Mouse (Mus musculus): ENCODE measurements around the gene Vps51.

Gene Vps51

DNA sequence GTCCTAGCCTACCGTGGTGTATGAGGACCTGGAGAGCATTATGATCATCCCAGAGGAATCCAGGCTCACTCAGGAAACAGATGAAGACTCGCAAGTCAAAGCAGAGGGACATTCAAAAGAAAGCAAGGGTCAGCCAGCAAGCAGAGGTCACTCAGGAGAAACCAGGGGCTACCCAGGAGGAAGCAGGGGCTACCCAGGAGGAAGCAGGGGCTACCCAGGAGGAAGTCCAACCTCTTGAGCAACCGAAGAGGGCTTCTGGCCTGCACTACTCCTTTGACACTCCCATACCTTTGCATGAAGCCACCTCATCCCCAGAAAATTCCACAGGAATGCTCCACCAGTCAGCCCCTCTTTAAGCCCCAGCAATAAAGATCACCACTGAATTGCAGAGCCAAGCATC lies 20.8 kb upstream of the Vps51 start:
- no peak for DNase-seq (ENCODE audit: low read depth, low spot score)
- Histone ChIP-seq H3K36me3 (ENCODE audit: control insufficient read depth, insufficient read depth, low read length, poor library complexity, severe bottlenecking) (no peaks in the 10 kb centered on the region), H3K27me3 (ENCODE audit: control insufficient read depth, insufficient read depth, low read length, poor library complexity, severe bottlenecking) (no peaks in the 10 kb centered on the region)

DNA sequence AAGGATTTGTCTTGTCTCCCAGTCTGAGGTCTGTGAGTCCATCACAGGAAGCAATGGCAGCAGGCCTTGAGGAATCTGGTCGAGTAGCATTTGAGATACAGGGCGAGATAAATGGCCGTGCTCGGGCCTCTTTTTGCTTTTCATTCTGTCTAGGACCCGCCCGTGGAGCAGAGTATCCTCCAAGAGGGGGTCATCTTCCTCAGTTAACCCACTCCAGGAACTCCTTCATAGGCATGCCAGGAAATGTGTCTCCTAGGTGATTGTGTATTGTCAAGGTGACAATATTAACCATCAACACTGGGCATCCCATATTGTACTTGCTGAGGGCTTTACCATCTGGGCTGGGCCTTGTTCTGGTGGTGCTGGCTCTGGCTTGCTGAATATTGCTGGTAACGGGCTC lies 17.1 kb upstream of the Vps51 start, which contains the start of gene AC131692.1:
AC131692.1 (plus strand) TSS at position 301 of the 400 bp plus-strand sequence.
- no peak for DNase-seq (ENCODE audit: low read depth, low spot score)
- Histone ChIP-seq H3K36me3 (ENCODE audit: control insufficient read depth, insufficient read depth, low read length, poor library complexity, severe bottlenecking) (no peaks in the 10 kb centered on the region), H3K27me3 (ENCODE audit: control insufficient read depth, insufficient read depth, low read length, poor library complexity, severe bottlenecking) (no peaks in the 10 kb centered on the region)

DNA sequence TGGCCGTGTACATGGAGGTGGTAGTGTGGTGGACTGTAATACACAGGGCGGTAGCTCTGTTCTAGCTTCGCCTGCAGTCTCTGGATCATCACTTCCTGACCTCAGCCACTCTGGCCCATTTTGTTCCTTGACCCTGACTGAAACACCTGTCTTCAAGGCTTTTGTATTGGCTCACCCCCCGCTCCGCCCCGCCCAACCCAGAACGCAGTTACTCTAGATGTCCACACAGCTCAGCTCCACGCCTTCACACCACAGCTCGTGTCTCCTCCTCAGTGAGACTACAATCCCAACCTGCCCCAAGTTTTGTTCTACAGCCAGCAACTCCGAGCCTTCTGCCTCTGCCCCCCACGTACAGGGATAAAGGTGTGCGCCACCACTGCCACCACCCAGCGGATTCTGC lies 11.8 kb upstream of the Vps51 start:
- H3K36me3 ChIP-seq (ENCODE audit: control insufficient read depth, insufficient read depth, low read length, poor library complexity, severe bottlenecking) = no peaks in the 10 kb centered on the region
- DNase-seq (ENCODE audit: low read depth, low spot score) = no peak
- no peaks in the 10 kb centered on the region for H3K27me3 ChIP-seq (ENCODE audit: control insufficient read depth, insufficient read depth, low read length, poor library complexity, severe bottlenecking)

- DNase-seq (ENCODE audit: low read depth, low spot score) = peak; percentile 81
- Histone ChIP-seq H3K36me3 (ENCODE audit: control insufficient read depth, insufficient read depth, low read length, poor library complexity, severe bottlenecking) (peaks cover 2% of the 10 kb centered on the region; the same call in 1 of the 2 replicates), H3K27me3 (ENCODE audit: control insufficient read depth, insufficient read depth, low read length, poor library complexity, severe bottlenecking) (no peaks in the 10 kb centered on the region)
Observed at GRCm38 (mm10) chr19:6085417-6085879, 8.4 kb upstream of the Vps51 start.

- Histone ChIP-seq H3K27me3 (ENCODE audit: control insufficient read depth, insufficient read depth, low read length, poor library complexity, severe bottlenecking) (no peaks in the 10 kb centered on the region), H3K36me3 (ENCODE audit: control insufficient read depth, insufficient read depth, low read length, poor library complexity, severe bottlenecking) (peaks cover 2% of the 10 kb centered on the region; the same call in 1 of the 2 replicates)
- DNase-seq (ENCODE audit: low read depth, low spot score) = peak; percentile 99
Observed at GRCm38 (mm10) chr19:6084478-6085248, 7.6 kb upstream of the Vps51 start, which contains the start of the genes Zfpl1 and Cdca5. Zfpl1 (minus strand) TSS chr19:6084956. Cdca5 (plus strand) TSS chr19:6084983.

GRCm38 (mm10) chr19:6082156-6082555 lies 5.1 kb upstream of the Vps51 start, which contains the start of gene Gm28374:
Gm28374 (minus strand) TSS chr19:6082256.
- peaks cover 2% of the 10 kb centered on the region; the same call in 1 of the 2 replicates for H3K36me3 ChIP-seq (ENCODE audit: control insufficient read depth, insufficient read depth, low read length, poor library complexity, severe bottlenecking)
- no peak for DNase-seq (ENCODE audit: low read depth, low spot score)
- no peaks in the 10 kb centered on the region for H3K27me3 ChIP-seq (ENCODE audit: control insufficient read depth, insufficient read depth, low read length, poor library complexity, severe bottlenecking)

DNA sequence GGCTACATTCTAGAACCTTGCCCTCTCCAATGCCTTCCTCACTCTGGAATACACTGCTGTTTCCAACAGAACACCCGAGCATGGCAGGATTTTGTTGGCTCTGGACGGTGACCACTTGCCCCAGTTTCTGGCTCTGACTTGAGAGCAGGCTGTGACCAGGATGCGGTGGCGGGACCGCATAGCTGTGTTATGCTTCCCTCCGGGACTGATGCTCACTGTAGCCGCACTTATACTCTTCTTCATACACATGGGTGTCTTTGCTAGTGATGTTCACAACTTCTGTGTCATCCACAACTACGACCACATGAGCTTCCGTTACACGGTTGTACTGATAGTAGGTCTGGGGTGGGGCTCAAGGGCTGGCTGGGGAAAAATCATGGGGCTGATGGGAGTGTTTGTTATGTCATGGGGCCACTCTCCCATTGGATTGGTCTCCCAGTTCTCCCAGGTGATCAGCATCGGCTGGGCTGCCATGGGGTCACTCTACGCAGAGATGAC lies 3.0 kb upstream of the Vps51 start, which contains the start of gene Tmem262:
Tmem262 (plus strand) TSS at position 51 of the 498 bp plus-strand sequence.
- Histone ChIP-seq H3K27me3 (ENCODE audit: control insufficient read depth, insufficient read depth, low read length, poor library complexity, severe bottlenecking) (no peaks in the 10 kb centered on the region), H3K36me3 (ENCODE audit: control insufficient read depth, insufficient read depth, low read length, poor library complexity, severe bottlenecking) (peaks cover 2% of the 10 kb centered on the region; the same call in 1 of the 2 replicates)
- DNase-seq (ENCODE audit: low read depth, low spot score) = no peak

- no peaks in the 10 kb centered on the region; the same call in 1 of the 2 replicates for H3K36me3 ChIP-seq (ENCODE audit: control insufficient read depth, insufficient read depth, low read length, poor library complexity, severe bottlenecking)
- DNase-seq (ENCODE audit: low read depth, low spot score) = no peak
- no peaks in the 10 kb centered on the region for H3K27me3 ChIP-seq (ENCODE audit: control insufficient read depth, insufficient read depth, low read length, poor library complexity, severe bottlenecking)
Observed at GRCm38 (mm10) chr19:6073889-6074288, 3.1 kb downstream of the Vps51 start.

DNA sequence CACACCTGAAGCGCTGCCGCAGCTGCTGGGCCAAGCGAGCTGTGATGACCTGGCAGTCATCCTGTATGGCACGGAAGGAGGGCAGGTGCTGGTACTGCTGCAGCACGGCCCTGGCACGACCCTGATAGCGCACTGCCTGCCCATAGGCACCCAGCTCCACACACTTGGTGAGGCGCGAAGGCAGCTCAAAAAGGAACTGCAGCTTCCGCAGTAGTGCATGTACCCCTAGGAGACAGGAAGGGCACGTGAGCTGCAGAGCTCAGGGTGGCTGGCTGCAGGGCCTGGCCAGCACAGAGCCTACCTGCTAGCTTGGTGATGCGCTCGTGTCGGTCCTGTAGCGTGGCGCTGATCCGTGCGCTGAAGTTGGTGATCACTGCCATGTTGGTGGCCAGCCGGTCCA lies 5.8 kb downstream of the Vps51 start:
- no peaks in the 10 kb centered on the region for H3K27me3 ChIP-seq (ENCODE audit: control insufficient read depth, insufficient read depth, low read length, poor library complexity, severe bottlenecking)
- peak; percentile 43 for DNase-seq (ENCODE audit: low read depth, low spot score)
- no peaks in the 10 kb centered on the region; the same call in 1 of the 2 replicates for H3K36me3 ChIP-seq (ENCODE audit: control insufficient read depth, insufficient read depth, low read length, poor library complexity, severe bottlenecking)

DNA sequence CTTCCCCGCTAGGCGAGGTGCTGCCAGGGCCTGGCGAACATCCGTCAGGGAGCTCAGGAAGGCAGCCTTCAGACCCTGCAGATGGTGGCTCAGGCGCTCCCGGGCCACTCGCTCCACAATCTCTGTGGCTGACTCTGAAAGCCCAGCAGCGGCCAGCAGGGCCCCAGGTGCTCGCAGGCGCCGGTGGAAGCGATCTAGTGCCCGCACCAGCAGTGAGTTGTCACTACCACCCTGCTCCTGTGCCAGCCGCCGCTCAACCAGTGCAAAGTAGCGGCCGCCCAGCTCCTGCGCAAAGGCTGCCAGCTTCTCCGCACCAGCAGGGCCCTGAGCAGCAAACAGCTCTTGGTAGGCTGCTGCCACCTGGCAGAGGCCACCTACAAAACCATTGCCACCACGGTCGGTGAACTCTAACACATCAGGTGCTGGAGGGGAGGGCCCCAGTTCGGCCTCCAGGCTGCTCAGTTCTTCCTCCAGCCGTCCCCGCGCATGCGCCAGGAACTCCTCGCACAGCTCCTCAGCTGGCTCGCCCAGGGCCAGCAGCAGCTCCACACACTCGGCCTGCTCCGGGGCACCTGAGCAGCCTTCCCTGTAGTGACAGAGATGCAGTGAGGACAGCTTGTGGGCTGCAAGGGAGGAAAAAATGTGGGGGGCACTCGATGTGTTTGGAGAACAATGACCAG lies 6.3 kb downstream of the Vps51 start:
- Histone ChIP-seq H3K36me3 (ENCODE audit: control insufficient read depth, insufficient read depth, low read length, poor library complexity, severe bottlenecking) (no peaks in the 10 kb centered on the region; the same call in 1 of the 2 replicates), H3K27me3 (ENCODE audit: control insufficient read depth, insufficient read depth, low read length, poor library complexity, severe bottlenecking) (no peaks in the 10 kb centered on the region)
- DNase-seq (ENCODE audit: low read depth, low spot score) = peak; percentile 65

GRCm38 (mm10) chr19:6069851-6070250 lies 7.2 kb downstream of the Vps51 start:
- Histone ChIP-seq H3K36me3 (ENCODE audit: control insufficient read depth, insufficient read depth, low read length, poor library complexity, severe bottlenecking) (no peaks in the 10 kb centered on the region; the same call in 1 of the 2 replicates), H3K27me3 (ENCODE audit: control insufficient read depth, insufficient read depth, low read length, poor library complexity, severe bottlenecking) (no peaks in the 10 kb centered on the region)
- DNase-seq (ENCODE audit: low read depth, low spot score) = no peak

- H3K36me3 ChIP-seq (ENCODE audit: control insufficient read depth, insufficient read depth, low read length, poor library complexity, severe bottlenecking) = no peaks in the 10 kb centered on the region; the same call in 1 of the 2 replicates
- no peaks in the 10 kb centered on the region for H3K27me3 ChIP-seq (ENCODE audit: control insufficient read depth, insufficient read depth, low read length, poor library complexity, severe bottlenecking)
- DNase-seq (ENCODE audit: low read depth, low spot score) = peak; percentile 38
Observed at GRCm38 (mm10) chr19:6068951-6069350, 8.1 kb downstream of the Vps51 start.

DNA sequence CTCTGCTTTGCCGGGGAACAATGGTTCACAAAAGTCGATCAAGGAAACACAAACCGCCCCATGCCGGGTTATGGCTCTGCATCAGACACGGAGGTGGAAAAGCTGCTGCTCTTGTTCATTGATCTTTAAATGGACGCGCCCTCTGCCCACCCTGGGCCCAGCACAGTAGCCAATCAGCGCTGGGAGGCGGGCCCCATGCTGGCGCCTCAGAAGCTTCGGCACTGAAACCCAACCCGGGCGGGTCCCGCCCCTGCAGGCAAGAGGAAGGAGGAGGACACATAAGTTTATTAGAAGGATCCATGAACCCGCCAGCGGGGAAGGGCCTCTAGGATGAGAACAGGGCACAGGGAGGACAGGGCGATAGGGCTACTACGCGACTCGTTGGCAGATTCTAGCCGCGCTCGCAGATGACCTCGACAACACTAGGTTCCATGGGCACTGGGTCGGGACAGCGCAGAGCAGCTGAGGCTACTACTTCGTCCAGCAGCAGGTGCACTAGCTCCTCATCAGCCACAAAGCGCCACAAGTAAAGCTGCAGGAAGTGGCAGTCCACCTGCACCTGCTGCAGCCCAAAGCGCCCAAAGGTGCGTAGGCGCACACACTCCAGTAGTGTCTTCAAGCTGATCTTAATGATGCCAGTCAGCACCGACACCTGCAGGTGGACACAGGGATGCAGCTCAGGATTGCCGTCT lies 9.2 kb downstream of the Vps51 start, which contains the start of gene Tm7sf2:
Tm7sf2 (minus strand) TSS at position 650 of the 692 bp plus-strand sequence.
- peak; percentile 87 for DNase-seq (ENCODE audit: low read depth, low spot score)
- H3K27me3 ChIP-seq (ENCODE audit: control insufficient read depth, insufficient read depth, low read length, poor library complexity, severe bottlenecking) = no peaks in the 10 kb centered on the region
- H3K36me3 ChIP-seq (ENCODE audit: control insufficient read depth, insufficient read depth, low read length, poor library complexity, severe bottlenecking) = no peaks in the 10 kb centered on the region; the same call in 1 of the 2 replicates

DNA sequence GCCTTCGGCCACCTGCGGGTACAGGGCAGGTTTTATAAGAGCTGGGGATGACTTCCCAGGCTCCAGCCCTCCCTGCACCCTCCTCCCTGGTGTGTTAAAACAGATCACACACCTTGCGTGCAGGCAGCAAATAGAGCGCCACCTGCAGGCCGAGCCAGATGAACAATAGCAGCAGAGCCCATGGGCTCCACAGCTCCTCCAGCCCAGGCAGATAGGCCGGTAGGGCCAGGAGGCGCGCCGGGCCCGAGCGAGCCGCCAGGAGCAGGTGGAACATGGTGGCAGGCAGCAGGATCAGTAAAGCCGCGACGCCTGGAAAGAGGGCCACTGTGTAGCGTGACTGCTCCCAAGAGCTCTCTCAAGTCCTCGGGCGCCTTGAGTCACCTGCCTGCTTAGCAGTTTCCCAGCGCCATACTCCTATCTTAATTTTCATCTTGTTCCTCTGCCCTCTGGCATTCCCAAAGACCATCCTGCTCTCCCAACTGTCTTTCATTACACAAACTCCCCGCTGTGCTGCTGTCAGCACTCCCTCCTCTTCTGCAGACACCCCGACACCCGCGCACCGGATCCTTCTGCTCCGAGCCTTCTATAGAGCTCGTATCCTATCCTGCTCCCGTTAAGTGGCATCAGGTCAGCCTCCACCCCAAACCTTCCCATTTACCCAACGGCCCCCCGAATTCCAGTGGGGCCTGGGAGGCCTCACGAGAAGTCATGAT lies 9.9 kb downstream of the Vps51 start:
- Histone ChIP-seq H3K27me3 (ENCODE audit: control insufficient read depth, insufficient read depth, low read length, poor library complexity, severe bottlenecking) (no peaks in the 10 kb centered on the region), H3K36me3 (ENCODE audit: control insufficient read depth, insufficient read depth, low read length, poor library complexity, severe bottlenecking) (no peaks in the 10 kb centered on the region)
- peak; percentile 90 for DNase-seq (ENCODE audit: low read depth, low spot score)
